Comparison of ENCODE assay signal across 8 mouse cellular contexts in the genomic region with DNA sequence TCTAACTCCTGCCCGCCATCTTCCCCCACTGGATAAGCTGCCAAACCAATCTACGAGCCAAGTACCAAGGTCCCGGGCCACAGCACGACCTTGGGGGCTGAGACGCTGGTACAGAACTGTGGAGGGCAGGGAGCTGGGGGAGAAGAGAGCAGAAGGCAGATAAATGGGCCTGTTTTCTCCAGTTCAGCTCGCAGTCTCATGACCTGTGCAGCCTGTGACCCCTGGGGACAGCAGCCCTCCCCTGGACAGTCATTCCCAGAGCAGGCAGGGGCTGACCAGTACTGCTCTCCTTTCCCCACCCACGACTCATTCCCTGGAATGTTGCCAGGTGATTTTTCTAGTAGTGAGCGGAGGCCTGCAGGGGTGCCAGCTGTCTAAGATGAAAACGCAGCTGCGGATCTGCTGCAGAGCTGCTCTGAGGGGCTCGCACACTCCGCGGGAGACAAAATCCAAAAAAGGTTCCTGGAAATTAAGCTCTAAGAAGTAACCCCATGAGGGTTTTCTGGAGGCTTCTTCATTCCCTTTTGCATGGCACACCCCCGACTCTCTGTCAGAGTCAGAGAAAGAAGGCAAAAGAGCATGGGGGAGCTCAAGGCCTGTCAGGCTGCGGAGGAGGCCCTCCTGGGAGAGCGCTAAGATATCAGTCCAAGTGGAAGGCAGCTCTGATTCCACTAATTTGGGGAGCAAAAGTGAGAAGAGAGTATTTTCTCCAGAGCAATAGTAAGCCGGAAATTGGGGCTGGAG. TPM values are rescaled to one million over a fixed set of nuclear protein-coding genes. Genes with fewer than 3 reads are reported as not detected.
DNase-seq lines count a peak whose midpoint lies in the region; ATAC-seq and TF ChIP-seq lines count a peak whose summit lies in the region.

No protein-coding gene starts in this region.

- H3K4me3 ChIP-seq in heart, embryonic 16.5 days (ENCODE audit: low read length): no peak overlapping the region
- no peak overlapping the region for H3K4me3 ChIP-seq in neural tube, embryonic 15.5 days (replicated peaks)
- no peak overlapping the region for H3K4me3 ChIP-seq in cerebellum, adult 2 months (replicated peaks; ENCODE audit: insufficient read depth, low read depth, low read length)

- H3K9ac ChIP-seq in heart, embryonic 16.5 days (ENCODE audit: low read length): no peak overlapping the region
- H3K9ac ChIP-seq in neural tube, embryonic 15.5 days (replicated peaks): no peak overlapping the region

- no peaks in the 10 kb centered on the region for H3K27me3 ChIP-seq in heart, embryonic 16.5 days (ENCODE audit: control insufficient read depth, insufficient read depth, low read length)
- no peaks in the 10 kb centered on the region for H3K27me3 ChIP-seq in neural tube, embryonic 15.5 days (replicated peaks)
- no peaks in the 10 kb centered on the region for H3K27me3 ChIP-seq in cerebellum, adult 2 months (ENCODE audit: control insufficient read depth, insufficient read depth, low read length)

- no peaks in the 10 kb centered on the region for H3K9me3 ChIP-seq in heart, embryonic 16.5 days (replicated peaks; ENCODE audit: control insufficient read depth, low read length)
- no peaks in the 10 kb centered on the region for H3K9me3 ChIP-seq in neural tube, embryonic 15.5 days (replicated peaks)

- peaks cover 11% of the 10 kb centered on the region for H3K36me3 ChIP-seq in heart, embryonic 16.5 days (ENCODE audit: control insufficient read depth, insufficient read depth)
- H3K36me3 ChIP-seq in neural tube, embryonic 15.5 days: no peaks in the 10 kb centered on the region; the same call in 1 of the 2 replicates

- H3K27ac ChIP-seq in heart, embryonic 16.5 days (ENCODE audit: low read length): peak overlapping the region; percentile 63
- 0 out of 2 replicates have a peak overlapping the region, but pooled peaks have one; percentile 41 for H3K27ac ChIP-seq in neural tube, embryonic 15.5 days (replicated peaks)
- no peak overlapping the region for H3K27ac ChIP-seq in cerebellum, adult 2 months (ENCODE audit: insufficient read depth, low read length)

- TF ChIP-seq POLR2A in cerebellum, adult 2 months (IDR thresholded peaks at IDR 0.05; ENCODE audit: borderline replicate concordance, insufficient read depth, low read length): no peak

- H3K4me2 ChIP-seq in heart, embryonic 16.5 days (ENCODE audit: low read depth, low read length): no peak overlapping the region
- no peak overlapping the region for H3K4me2 ChIP-seq in neural tube, embryonic 15.5 days

- 37% methylated on average over 17 of the region's 17 CpGs for WGBS in heart, embryonic 16.5 days
- WGBS in neural tube, embryonic 15.5 days: 45% methylated on average over 17 of the region's 17 CpGs
- WGBS in cerebellum, adult 2 months: 64% methylated on average over 17 of the region's 17 CpGs

- no peak for TF ChIP-seq CTCF in cerebellum, adult 2 months (IDR thresholded peaks at IDR 0.05; ENCODE audit: borderline replicate concordance, insufficient read depth, low read depth, low read length)

- peaks cover 33% of the 10 kb centered on the region for H3K4me1 ChIP-seq in heart, embryonic 16.5 days (ENCODE audit: control insufficient read depth, insufficient read depth, low read length)
- H3K4me1 ChIP-seq in neural tube, embryonic 15.5 days: peaks cover 27% of the 10 kb centered on the region
- peaks cover 15% of the 10 kb centered on the region for H3K4me1 ChIP-seq in cerebellum, adult 2 months (ENCODE audit: control insufficient read depth, insufficient read depth, low read length)

- peak; percentile 43 for DNase-seq in embryo, embryonic 11 days
- DNase-seq in embryo, embryonic 10 days (ENCODE audit: low spot score): no peak
- peak; percentile 60 for DNase-seq in lung, postnatal 10 days
- DNase-seq in lung, postnatal 25 days (ENCODE audit: low spot score): no peak
- no peak for DNase-seq in cerebellum, adult 2 months
- no peak for DNase-seq in cerebellum, adult 9-10 months

- ATAC-seq in heart, embryonic 16.5 days (replicated peaks; ENCODE audit: extremely low read depth, insufficient read depth, low FRiP score): peak; percentile 54
- no peak for ATAC-seq in neural tube, embryonic 15.5 days (ENCODE audit: low FRiP score)

RNA-seq across cellular contexts. Expression of gene Spsb1, which starts 23.1 kb away (rescaled TPM):
- polyA plus RNA-seq in heart, embryonic 16.5 days (2015; fragmentation: Nextera tagmentation; extraction: Ambion mirVana): 10.5 and 12.4 TPM in 2 replicates
- polyA plus RNA-seq in neural tube, embryonic 15.5 days (2015; fragmentation: Nextera tagmentation; extraction: Ambion mirVana): 7.7 and 9.8 TPM in 2 replicates
- polyA plus RNA-seq in cerebellum, adult 2 months (2012; rRNA removed): 25.3 and 26.3 TPM in 2 replicates

RNA-seq across cellular contexts. Expression of gene H6pd, which starts 30.9 kb away (rescaled TPM):
- 11.4 and 14.6 TPM in 2 replicates for polyA plus RNA-seq in heart, embryonic 16.5 days (2015; fragmentation: Nextera tagmentation; extraction: Ambion mirVana)
- 3.3 and 6.4 TPM in 2 replicates for polyA plus RNA-seq in neural tube, embryonic 15.5 days (2015; fragmentation: Nextera tagmentation; extraction: Ambion mirVana)
- polyA plus RNA-seq in cerebellum, adult 2 months (2012; rRNA removed): 11.6 and 14.1 TPM in 2 replicates

Comparison
In these comparisons a context has a peak if more than half of its experiments do, and no peak if none do; other contexts are left out.
1. DNase-seq: peak in embryo, embryonic 11 days (single experiment) and lung, postnatal 10 days (single experiment); none in embryo, embryonic 10 days (single experiment), lung, postnatal 25 days (single experiment), cerebellum, adult 2 months (0 of 2) and cerebellum, adult 9-10 months (single experiment).